Mouse (Mus musculus) MEL (cell line): ENCODE data around the gene Gm42791. TPM values are rescaled to one million over a fixed set of nuclear protein-coding genes. Genes with fewer than 3 reads are reported as not detected.

Experiments
- DNase-seq: peaks from one replicate; pipeline ENCODE4 v3.0.0; 2011; ENCODE audit warnings: low read depth, low spot score
- H3K27ac ChIP-seq: 2 replicates; pipeline ENCODE4 v1.5.1; 2012; ENCODE audit warnings: low read depth, mild to moderate bottlenecking, control low read depth, low read length, moderate library complexity; ENCODE audit not compliant: control insufficient read depth
- H3K27me3 ChIP-seq, 2 experiments: fragments of 150-350 bp in 1 of 2; sonication (generic) in 1 of 2; 2 replicates each; pipeline ENCODE4 v1.6.1; 2012; ENCODE audit warnings: low read length in 2 of 2, mild to moderate bottlenecking in 2 of 2, improper control_type of control experiment in 1 of 2, moderate library complexity in 1 of 2; ENCODE audit not compliant: insufficient read depth in 2 of 2, control insufficient read depth in 1 of 2
- H3K36me3 ChIP-seq, 2 experiments: 2 replicates each; pipeline ENCODE4 v1.6.1; 2012 to 2014; ENCODE audit warnings: low read length in 2 of 2, improper control_type of control experiment in 1 of 2, inconsistent platforms in 1 of 2, mild to moderate bottlenecking in 1 of 2; ENCODE audit not compliant: insufficient read depth in 2 of 2, control insufficient read depth in 1 of 2
- H3K4me1 ChIP-seq, 2 experiments: fragments of 150-350 bp in 1 of 2; sonication (generic) in 1 of 2; 2 replicates each; pipeline ENCODE4 v1.6.1; 2012; ENCODE audit warnings: low read length in 2 of 2, improper control_type of control experiment in 1 of 2, mild to moderate bottlenecking in 1 of 2; ENCODE audit not compliant: insufficient read depth in 2 of 2, control insufficient read depth in 1 of 2
- H3K4me3 ChIP-seq, 2 experiments: fragments of 150-350 bp in 1 of 2; sonication (generic) in 1 of 2; 2 replicates each; pipeline ENCODE4 v1.5.1; 2012; ENCODE audit warnings: low read depth in 2 of 2, low read length in 2 of 2, mild to moderate bottlenecking in 2 of 2, moderate library complexity in 2 of 2, control low read depth in 1 of 2, improper control_type of control experiment in 1 of 2; ENCODE audit not compliant: control insufficient read depth in 1 of 2, insufficient read depth in 1 of 2
- H3K79me2 ChIP-seq: 2 replicates; pipeline ENCODE4 v1.6.1; 2012; ENCODE audit warnings: mild to moderate bottlenecking, low read length, moderate library complexity; ENCODE audit not compliant: control insufficient read depth, poor library complexity, insufficient read depth
- H3K9ac ChIP-seq: 2 replicates; pipeline ENCODE4 v1.6.1; 2012; ENCODE audit warnings: low read depth, mild to moderate bottlenecking, control low read depth, low read length, moderate library complexity; ENCODE audit not compliant: control insufficient read depth, poor library complexity, severe bottlenecking
- H3K9me3 ChIP-seq: fragments of 150-350 bp; sonication (generic); replicated peaks from 2 replicates; pipeline ENCODE4 v1.6.1; 2012; ENCODE audit warnings: mild to moderate bottlenecking, low read length, improper control_type of control experiment, moderate library complexity; ENCODE audit not compliant: insufficient read depth
- CTCF ChIP-seq, 3 experiments: IDR thresholded peaks in 2 of 3; conservative IDR thresholded peaks in 1 of 3; 2 replicates each; pipeline ENCODE4 v1.5.1; 2011 to 2012; ENCODE audit warnings: low read length in 3 of 3, low read depth in 2 of 3, mild to moderate bottlenecking in 2 of 3, improper control_type of control experiment in 1 of 3, inconsistent platforms in 1 of 3, mixed read lengths in 1 of 3, moderate library complexity in 1 of 3; ENCODE audit not compliant: control insufficient read depth in 1 of 3, insufficient read depth in 1 of 3, poor library complexity in 1 of 3, severe bottlenecking in 1 of 3
- E2F4 ChIP-seq: IDR thresholded peaks from 2 replicates; pipeline ENCODE4 v1.6.1; 2011; ENCODE audit warnings: low read depth, low read length, improper control_type of control experiment, borderline replicate concordance
- ELF1 ChIP-seq: IDR thresholded peaks from 2 replicates; pipeline ENCODE4 v1.6.1; 2014; ENCODE audit warnings: low read depth, mild to moderate bottlenecking, inconsistent platforms, low read length, improper control_type of control experiment, moderate library complexity
- EP300 ChIP-seq, 2 experiments: IDR thresholded peaks; 2 replicates each; pipeline ENCODE4 v1.6.1; 2011; ENCODE audit warnings: improper control_type of control experiment in 2 of 2, low read length in 2 of 2, low read depth in 1 of 2, mild to moderate bottlenecking in 1 of 2
- GABPA ChIP-seq: IDR thresholded peaks from 2 replicates; pipeline ENCODE4 v1.6.1; 2012; ENCODE audit warnings: low read depth, mild to moderate bottlenecking, inconsistent platforms, low read length, improper control_type of control experiment, moderate library complexity
- GATA1 ChIP-seq: IDR thresholded peaks from 2 replicates; pipeline ENCODE4 v1.6.1; 2011; ENCODE audit warnings: low read depth, low read length, improper control_type of control experiment
- MAZ ChIP-seq: IDR thresholded peaks from 2 replicates; pipeline ENCODE4 v1.6.1; 2012; ENCODE audit warnings: low read depth, mild to moderate bottlenecking, inconsistent platforms, low read length, improper control_type of control experiment
- MYB ChIP-seq: IDR thresholded peaks from 2 replicates; pipeline ENCODE4 v1.6.1; 2011; ENCODE audit warnings: mild to moderate bottlenecking, low read depth, low read length, improper control_type of control experiment
- MYC ChIP-seq: IDR thresholded peaks from 2 replicates; pipeline ENCODE4 v1.6.1; 2011; ENCODE audit warnings: low read depth, mild to moderate bottlenecking, low read length, improper control_type of control experiment, moderate library complexity
- NELFE ChIP-seq: IDR thresholded peaks from 2 replicates; pipeline ENCODE4 v1.6.1; 2011; ENCODE audit warnings: low read depth, low read length, improper control_type of control experiment
- NRF1 ChIP-seq: IDR thresholded peaks from 2 replicates; pipeline ENCODE4 v1.6.1; 2014; ENCODE audit warnings: low read depth, mild to moderate bottlenecking, inconsistent platforms, low read length, improper control_type of control experiment, moderate library complexity; ENCODE audit not compliant: poor library complexity, insufficient read depth, severe bottlenecking
- POLR2AphosphoS5 ChIP-seq: IDR thresholded peaks from 2 replicates; pipeline ENCODE4 v1.6.1; 2012; ENCODE audit warnings: low read depth, borderline replicate concordance, mild to moderate bottlenecking, inconsistent platforms, low read length, moderate library complexity, mixed read lengths
- RAD21 ChIP-seq: IDR thresholded peaks from 2 replicates; pipeline ENCODE4 v1.6.1; 2011; ENCODE audit warnings: mild to moderate bottlenecking, low read depth, low read length, improper control_type of control experiment
- TAL1 ChIP-seq: IDR thresholded peaks from 2 replicates; pipeline ENCODE4 v1.6.1; 2012; ENCODE audit warnings: mild to moderate bottlenecking, inconsistent platforms, low read length, moderate library complexity, mixed read lengths
- TCF12 ChIP-seq: IDR thresholded peaks from 2 replicates; pipeline ENCODE4 v1.6.1; 2014; ENCODE audit warnings: low read depth, mild to moderate bottlenecking, inconsistent platforms, low read length, improper control_type of control experiment, moderate library complexity
- ZMIZ1 ChIP-seq: IDR thresholded peaks from 2 replicates; pipeline ENCODE4 v1.6.1; 2012; ENCODE audit warnings: low read depth, mild to moderate bottlenecking, inconsistent platforms, low read length, improper control_type of control experiment, moderate library complexity
- polyA plus RNA-seq, 2 experiments: library from polyadenylated mRNA; stranded (reverse) in 1 of 2; unstranded in 1 of 2; fragments of >175 nt in 1 of 2; fragments of >200 nt in 1 of 2; gene quantifications; 2 replicates each; pipeline versions ENCODE4 v1.2.1 to v1.2.4; 2012; ENCODE audit warnings: low replicate concordance in 2 of 2, low read depth in 1 of 2; ENCODE audit not compliant: insufficient read length in 2 of 2, insufficient read depth in 1 of 2, missing spikeins in 1 of 2
- total RNA-seq: library from RNA; depleted of rRNA; stranded (reverse); fragments of 300-350 nt; gene quantifications from 2 replicates; pipeline ENCODE4 v1.2.3, GENCODE M21; 2012

Gm42791 gene
- total and polyA plus RNA-seq, 3 experiments = 1.2 to 2.1 TPM; not detected in 1

- Histone ChIP-seq H3K79me2 (no peaks in the 10 kb centered on the region), H3K4me3 (no peak overlapping the region), H3K9me3 (no peaks in the 10 kb centered on the region), H3K9ac (no peak overlapping the region), H3K36me3 (no peaks in the 10 kb centered on the region; a peak in 1 of 4 replicates), H3K27me3 (no peaks in the 10 kb centered on the region), H3K4me1 (no peaks in the 10 kb centered on the region; a peak in 1 of 4 replicates), H3K27ac (no peak overlapping the region)
- TF ChIP-seq E2F4 (no peak), NELFE (no peak), POLR2AphosphoS5 (no peak), MYB (no peak), EP300 (IDR thresholded peaks at IDR 0.05; ENCODE audit: low read depth in 1 of 2, low read length in 2 of 2) (no peak), TCF12 (no peak), GABPA (no peak), NRF1 (no peak), RAD21 (no peak), TAL1 (no peak), ELF1 (no peak), MAZ (no peak), MYC (no peak), GATA1 (no peak)
- DNase-seq = no peak
Observed at GRCm38 (mm10) chr5:148984961-148985360, 10.0 kb downstream of the Gm42791 start.

GRCm38 (mm10) chr5:148983696-148984095, 11.3 kb downstream of the Gm42791 start:
- Histone ChIP-seq H3K9ac (no peak overlapping the region), H3K36me3 (no peaks in the 10 kb centered on the region; a peak in 1 of 4 replicates), H3K4me3 (no peak overlapping the region), H3K9me3 (no peaks in the 10 kb centered on the region), H3K79me2 (no peaks in the 10 kb centered on the region), H3K27me3 (no peaks in the 10 kb centered on the region), H3K4me1 (no peaks in the 10 kb centered on the region), H3K27ac (no peak overlapping the region)
- DNase-seq = peak; percentile 37
- TF ChIP-seq CTCF (IDR thresholded peaks at IDR 0.05 in 2 of 3, conservative IDR thresholded peaks at IDR 0.05 in 1 of 3; ENCODE audit: control insufficient read depth in 1 of 3, insufficient read depth in 1 of 3, low read depth in 2 of 3, low read length in 3 of 3, poor library complexity in 1 of 3, severe bottlenecking in 1 of 3) (peak; percentile 23 to 38 (median 36); a peak in 3 of 6 replicates), ZMIZ1 (no peak)
